In genomic region chr7:58399145-58399604, GRCm38 (mm10) we compare ENCODE assay signal across 8 mouse cellular contexts.
DNase-seq lines count a peak whose midpoint lies in the region; ATAC-seq and TF ChIP-seq lines count a peak whose summit lies in the region.

No protein-coding gene starts in this region.

- no peaks in the 10 kb centered on the region for H3K9me3 ChIP-seq in hindbrain, embryonic 10.5 days
- no peaks in the 10 kb centered on the region for H3K9me3 ChIP-seq in lung, embryonic 15.5 days

- H3K4me2 ChIP-seq in lung, embryonic 15.5 days: peak overlapping the region; percentile 58

- CTCF ChIA-PET in Patski (lab: Charles Lee): no interaction called here

- H3K9ac ChIP-seq in lung, embryonic 15.5 days: peak overlapping the region; percentile 55

- TF ChIP-seq CTCF in Patski (IDR thresholded peaks at IDR 0.05): no peak
- TF ChIP-seq CTCF in olfactory bulb, adult 2 months (IDR thresholded peaks at IDR 0.05; ENCODE audit: insufficient read depth, low read depth, low read length): no peak

- ATAC-seq in Patski: peak; percentile 91
- peak; percentile 99 for ATAC-seq in lung, embryonic 15.5 days (ENCODE audit: borderline replicate concordance, extremely low read depth, low FRiP score, low TSS enrichment)

- in situ Hi-C loops in Patski (cut with MboI; ENCODE audit: low pct_unique_long_range_greater_than_20kb): no loop called here

- peak overlapping the region; percentile 92 for H3K27ac ChIP-seq in hindbrain, embryonic 10.5 days
- H3K27ac ChIP-seq in lung, embryonic 15.5 days: peak overlapping the region; percentile 88
- peak overlapping the region; percentile 99 for H3K27ac ChIP-seq in olfactory bulb, adult 2 months (ENCODE audit: insufficient read depth, low read depth, low read length)

- H3K4me3 ChIP-seq in hindbrain, embryonic 10.5 days: peak overlapping the region; percentile 57
- peak overlapping the region; percentile 61 for H3K4me3 ChIP-seq in lung, embryonic 15.5 days
- H3K4me3 ChIP-seq in olfactory bulb, adult 2 months (ENCODE audit: insufficient read depth, low read depth, low read length): peak overlapping the region; percentile 45

- POLR2A ChIA-PET in Patski (lab: Charles Lee): no interaction called here

- H3K27me3 ChIP-seq in Patski: no peaks in the 10 kb centered on the region
- no peaks in the 10 kb centered on the region for H3K27me3 ChIP-seq in hindbrain, embryonic 10.5 days (ENCODE audit: insufficient read depth, poor library complexity, severe bottlenecking)
- no peaks in the 10 kb centered on the region for H3K27me3 ChIP-seq in lung, embryonic 15.5 days

- DNase-seq in Patski (ENCODE audit: low read depth, low spot score): peak; percentile 66
- peak; percentile 97 for DNase-seq in cerebellum, postnatal 10 days
- DNase-seq in frontal cortex, adult 2 months (ENCODE audit: extremely low spot score in 1 of 2, low spot score in 1 of 2): peak; percentile 89 to 99
- peak; percentile 94 for DNase-seq in hindbrain, embryonic 10.5 days (ENCODE audit: low spot score)
- peak; percentile 90 for DNase-seq in layer of hippocampus, adult 9-10 months (ENCODE audit: low spot score)
- peak; percentile 90 to 91 for DNase-seq in thymus, adult 18-20 months

- peak; percentile 98 for TF ChIP-seq POLR2A in olfactory bulb, adult 2 months (IDR thresholded peaks at IDR 0.05; ENCODE audit: insufficient read depth, low read depth, low read length)

- no peaks in the 10 kb centered on the region for H3K36me3 ChIP-seq in hindbrain, embryonic 10.5 days
- H3K36me3 ChIP-seq in lung, embryonic 15.5 days: no peaks in the 10 kb centered on the region

- H3K4me1 ChIP-seq in hindbrain, embryonic 10.5 days (replicated peaks): peaks cover 15% of the 10 kb centered on the region
- H3K4me1 ChIP-seq in lung, embryonic 15.5 days: peaks cover 12% of the 10 kb centered on the region
- H3K4me1 ChIP-seq in olfactory bulb, adult 2 months (ENCODE audit: control insufficient read depth, insufficient read depth, low read length): no peaks in the 10 kb centered on the region

- under 1% methylated on average over 21 of the region's 21 CpGs for WGBS in hindbrain, embryonic 10.5 days
- WGBS in lung, embryonic 15.5 days: under 1% methylated on average over 21 of the region's 21 CpGs
- 1% methylated on average over 21 of the region's 21 CpGs for WGBS in olfactory bulb, adult 2 months

Comparison
In these comparisons a context has a peak if more than half of its experiments do, and no peak if none do; other contexts are left out.
1. Peak in every context shown above with its lines: DNase-seq, ATAC-seq, H3K4me3 ChIP-seq and H3K27ac ChIP-seq.